Mouse (Mus musculus) cortical plate, adult 2 months (tissue): ENCODE data around the gene Fggy. TPM values are rescaled to one million over a fixed set of nuclear protein-coding genes. Genes with fewer than 3 reads are reported as not detected.

Experiments used
- H3K27ac ChIP-seq: fragments of 200-500 bp; 2 replicates; pipeline ENCODE4 v1.5.1; 2012; ENCODE audit warnings: low read length, control low read depth, inconsistent platforms; ENCODE audit not compliant: insufficient read depth
- H3K4me1 ChIP-seq: fragments of 200-500 bp; 2 replicates; pipeline ENCODE4 v1.6.1; 2011; ENCODE audit warnings: low read length; ENCODE audit not compliant: control insufficient read depth, insufficient read depth
- H3K4me3 ChIP-seq: fragments of 200-500 bp; 2 replicates; pipeline ENCODE4 v1.5.1; 2011; ENCODE audit warnings: mild to moderate bottlenecking, low read length, control low read depth; ENCODE audit not compliant: insufficient read depth
- CTCF ChIP-seq: fragments of 200-500 bp; IDR thresholded peaks from 2 replicates; pipeline ENCODE4 v1.5.1; 2011; ENCODE audit warnings: mild to moderate bottlenecking, control low read depth, low read length; ENCODE audit not compliant: insufficient read depth; ENCODE audit errors: extremely low read depth
- POLR2A ChIP-seq: fragments of 200-500 bp; IDR thresholded peaks from 2 replicates; pipeline ENCODE4 v1.6.1; 2011; ENCODE audit warnings: mild to moderate bottlenecking, low read length, control low read depth; ENCODE audit not compliant: insufficient read depth; ENCODE audit errors: extremely low read depth
- polyA plus RNA-seq: library from polyadenylated mRNA; depleted of rRNA; stranded (reverse); fragments of >200 nt; gene quantifications from 2 replicates; pipeline ENCODE4 v1.2.3, GENCODE M21; 2012

The Fggy gene
- polyA plus RNA-seq, 1 experiment = 16.5 TPM

DNA sequence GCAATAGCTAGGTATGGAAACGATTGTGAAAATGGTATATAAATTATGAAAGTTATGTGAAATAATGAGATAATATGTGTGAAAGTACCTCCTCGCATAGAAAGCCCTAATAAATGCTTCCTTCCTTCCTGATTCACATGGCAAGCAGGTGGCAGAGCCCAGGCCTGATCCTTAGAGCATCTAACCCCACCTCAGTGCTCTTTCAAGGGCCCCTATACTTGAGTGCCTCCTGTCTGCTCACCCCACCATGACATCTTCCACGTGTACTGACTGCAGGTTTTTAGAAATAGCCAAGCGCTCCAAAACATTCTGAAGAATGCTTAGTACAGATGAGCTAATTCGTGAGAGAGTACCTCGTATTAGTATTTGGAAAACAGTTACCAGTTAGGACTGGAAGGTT lies 311.0 kb downstream of the Fggy start:
- no peak overlapping the region for H3K4me3 ChIP-seq
- H3K27ac ChIP-seq = no peak overlapping the region
- H3K4me1 ChIP-seq = no peaks in the 10 kb centered on the region
- TF ChIP-seq CTCF (no peak), POLR2A (no peak)

DNA sequence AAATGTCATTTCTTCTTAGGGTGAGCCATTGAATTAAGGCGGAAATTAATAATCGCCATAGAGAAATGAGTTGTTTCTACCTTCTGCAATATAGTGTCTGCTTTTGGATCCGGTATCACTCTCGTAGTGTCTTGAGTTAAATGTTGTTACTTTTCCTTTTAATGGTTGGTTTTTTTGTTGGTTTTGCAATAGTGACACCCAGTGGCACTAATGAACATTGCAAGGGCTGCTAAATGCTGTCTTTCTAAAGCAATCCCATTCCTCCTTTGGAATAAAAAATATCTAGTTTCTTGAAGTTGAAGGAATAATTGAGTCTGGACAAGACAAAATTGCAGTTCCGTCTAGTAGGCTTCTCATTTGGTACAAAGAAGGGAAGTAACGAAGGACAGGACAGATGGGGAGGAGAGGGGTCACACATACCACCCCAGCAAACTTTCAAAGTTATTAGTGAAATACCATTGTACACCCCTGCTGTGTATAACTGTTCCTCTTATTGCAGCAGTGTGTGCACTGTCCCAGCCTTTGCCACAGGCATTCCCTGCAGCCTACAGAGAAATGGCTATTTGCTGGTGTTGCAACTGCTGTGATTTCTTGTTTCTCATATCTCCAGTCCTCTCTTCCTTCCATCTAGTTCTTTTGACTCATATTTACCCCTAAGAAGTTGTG lies 314.0 kb downstream of the Fggy start:
- H3K4me3 ChIP-seq = no peak overlapping the region
- H3K27ac ChIP-seq = no peak overlapping the region
- TF ChIP-seq CTCF (no peak), POLR2A (no peak)
- H3K4me1 ChIP-seq = no peaks in the 10 kb centered on the region

DNA sequence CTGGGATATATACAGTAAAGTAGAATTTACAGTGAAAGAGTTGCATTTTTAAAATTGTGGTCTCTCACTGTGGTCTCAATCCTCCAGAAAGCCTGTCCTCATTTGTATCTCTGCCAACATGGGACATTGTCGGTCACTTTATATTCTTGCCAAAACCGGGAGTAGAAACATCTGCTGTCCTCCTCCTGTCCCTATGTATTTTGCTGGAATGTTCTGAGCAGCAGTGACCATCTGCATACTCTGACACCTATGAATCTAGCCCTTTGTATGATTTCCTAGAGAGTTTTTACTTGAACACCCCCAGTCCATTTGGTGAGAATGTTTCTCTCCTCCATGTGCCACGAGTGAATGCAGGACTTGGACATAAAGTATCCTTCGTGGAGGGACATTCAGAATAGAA lies 318.6 kb downstream of the Fggy start:
- no peaks in the 10 kb centered on the region for H3K4me1 ChIP-seq
- H3K4me3 ChIP-seq = no peak overlapping the region
- H3K27ac ChIP-seq = no peak overlapping the region
- no peak for TF ChIP-seq CTCF
- no peak for TF ChIP-seq POLR2A

DNA sequence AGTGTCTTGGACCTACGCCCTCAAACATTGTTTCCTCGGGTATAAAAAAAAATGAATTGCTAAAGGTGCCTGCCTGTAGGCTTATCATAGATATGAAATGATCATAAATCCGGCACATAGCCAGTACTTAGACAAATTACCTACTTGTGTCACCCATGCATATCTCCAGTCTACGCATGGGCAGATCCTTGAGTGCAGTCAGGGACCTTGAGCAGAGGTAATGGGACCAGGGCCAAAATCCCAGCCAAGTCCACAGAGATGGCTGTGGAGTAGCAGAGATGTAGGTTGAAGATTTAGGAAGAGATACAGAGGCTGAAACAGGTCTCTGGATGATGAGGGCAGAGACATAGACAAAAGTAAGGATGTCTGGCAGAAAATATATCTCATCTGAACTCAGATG lies 320.1 kb downstream of the Fggy start:
- Histone ChIP-seq H3K4me3 (no peak overlapping the region), H3K27ac (no peak overlapping the region), H3K4me1 (no peaks in the 10 kb centered on the region)
- TF ChIP-seq CTCF = no peak
- no peak for TF ChIP-seq POLR2A

DNA sequence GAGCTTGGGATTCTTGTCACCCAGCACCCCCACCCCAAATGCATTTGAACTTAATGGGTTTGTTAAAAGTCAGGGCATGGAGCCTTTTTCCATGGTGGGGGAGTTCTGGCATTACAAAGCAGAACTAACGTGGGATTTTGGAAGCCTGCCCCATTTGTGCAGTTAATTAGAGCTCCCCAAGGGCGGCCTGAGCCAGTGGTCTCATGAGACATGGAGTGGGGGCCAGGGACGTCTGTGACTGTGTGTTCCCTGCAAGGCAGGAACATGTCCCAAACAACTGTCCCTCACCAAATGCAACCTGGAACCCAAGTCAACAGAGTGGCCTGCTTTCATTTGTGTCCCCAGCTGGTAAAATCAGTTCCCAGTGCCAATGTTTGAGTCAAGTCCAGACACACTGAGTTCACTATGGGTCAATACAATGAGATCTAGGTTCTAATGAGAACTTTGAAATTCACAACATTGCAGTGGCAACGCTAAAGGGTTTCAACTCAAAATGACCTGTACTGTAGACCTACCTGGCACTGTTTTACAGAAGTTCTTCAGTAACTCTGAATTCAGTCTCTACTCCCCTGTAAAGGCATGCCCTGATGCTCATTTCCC lies 324.5 kb downstream of the Fggy start:
- no peak overlapping the region for H3K27ac ChIP-seq

DNA sequence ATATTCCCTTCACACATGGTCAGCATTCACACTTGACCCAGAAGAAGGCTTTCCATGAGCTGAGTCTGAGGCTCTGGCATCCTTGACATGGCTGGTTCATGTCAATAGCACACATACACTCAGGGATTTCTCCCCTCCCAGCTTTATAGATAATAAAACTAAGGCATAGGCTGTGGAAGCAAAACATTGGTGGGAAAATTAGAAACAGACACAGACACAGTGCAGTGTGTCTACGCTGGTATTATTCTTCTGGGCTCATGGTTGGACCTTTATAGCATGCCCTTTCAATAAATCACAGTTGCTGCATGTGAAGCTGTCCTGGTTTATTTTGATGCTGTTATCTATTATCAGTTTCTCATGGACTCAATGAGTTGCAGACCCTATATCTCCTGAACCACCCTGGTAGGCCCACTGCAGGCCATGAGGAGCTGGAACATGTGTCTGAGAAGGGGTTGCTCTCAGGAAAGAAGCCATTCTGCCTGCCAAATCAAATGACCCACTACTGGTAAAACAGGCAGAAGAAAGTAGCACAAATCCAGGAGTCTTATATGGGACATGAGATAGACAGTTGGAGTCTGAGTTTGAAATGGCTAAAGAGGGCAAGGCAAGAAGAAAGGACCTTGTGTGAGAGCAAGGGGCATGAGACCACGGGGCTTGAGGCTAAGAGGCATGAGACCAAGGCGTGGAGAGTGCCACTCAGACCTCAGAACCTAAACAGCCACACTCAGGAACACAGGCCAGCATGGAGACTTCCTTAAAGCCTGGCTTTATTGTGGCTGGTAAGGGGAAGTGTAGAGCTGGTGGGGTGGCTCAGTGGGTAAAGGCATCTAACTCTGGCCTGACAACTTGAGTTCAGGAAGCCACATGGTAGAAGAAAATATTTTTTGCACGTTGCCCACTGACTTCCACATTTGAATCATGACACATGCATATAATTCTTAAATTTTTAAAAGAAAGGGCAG lies 327.2 kb downstream of the Fggy start:
- no peak overlapping the region for H3K27ac ChIP-seq
- no peak overlapping the region for H3K4me3 ChIP-seq
- TF ChIP-seq POLR2A (no peak), CTCF (no peak)
- H3K4me1 ChIP-seq = no peaks in the 10 kb centered on the region

More for the DNA sequence above, 324.5 kb downstream of the Fggy start:
- TF ChIP-seq CTCF (no peak), POLR2A (no peak)
- H3K4me1 ChIP-seq = no peaks in the 10 kb centered on the region
- no peak overlapping the region for H3K4me3 ChIP-seq

DNA sequence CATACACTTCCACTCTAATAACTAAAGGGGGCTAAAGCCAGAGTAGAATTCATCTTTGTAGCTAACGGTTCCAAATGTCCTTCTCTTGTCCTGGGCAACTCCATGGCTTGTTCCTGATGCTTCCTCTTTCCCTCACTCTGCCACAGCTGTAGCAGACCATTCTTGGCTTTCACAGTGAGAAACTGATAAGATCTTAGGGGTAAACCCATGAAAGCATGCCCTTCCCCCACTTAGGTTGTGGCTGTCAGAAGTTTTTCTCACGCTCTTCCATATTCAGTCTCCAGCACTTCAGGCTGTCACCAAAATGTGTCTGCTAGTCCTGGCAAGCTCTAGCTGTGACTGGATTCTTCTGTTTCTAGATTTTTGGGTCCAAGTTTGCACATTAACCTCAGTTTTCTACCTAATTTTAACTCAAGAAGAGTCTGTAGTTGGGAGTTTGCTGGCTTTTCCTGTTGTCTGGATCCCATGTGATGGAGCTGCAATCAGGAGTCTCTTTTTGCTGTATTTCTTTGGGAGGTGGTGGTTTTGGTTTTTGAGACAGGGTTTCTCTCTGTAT lies 338.0 kb downstream of the Fggy start:
- TF ChIP-seq CTCF (no peak), POLR2A (no peak)

DNA sequence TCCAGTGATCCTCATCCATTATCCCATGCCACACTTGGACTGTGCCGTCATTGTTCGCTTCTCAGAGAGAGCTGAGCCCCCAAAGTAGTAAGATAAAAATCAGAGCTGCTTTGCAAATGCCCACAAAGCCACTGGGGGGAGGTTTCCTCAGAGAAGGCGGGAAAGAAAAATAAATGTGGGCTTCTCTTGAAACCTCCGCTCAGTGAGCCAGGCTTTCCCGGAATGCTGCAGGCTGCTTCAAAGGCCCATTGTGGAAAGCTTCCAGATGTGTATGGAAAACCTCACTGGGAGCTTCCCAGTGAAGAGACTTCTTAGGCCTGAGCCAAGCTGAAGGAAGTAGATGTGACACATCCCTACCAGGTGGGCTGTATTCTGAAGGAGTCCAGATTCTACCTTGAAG lies 339.3 kb downstream of the Fggy start:
- no peak overlapping the region for H3K27ac ChIP-seq
- H3K4me1 ChIP-seq = peaks cover 4% of the 10 kb centered on the region
- H3K4me3 ChIP-seq = no peak overlapping the region
- TF ChIP-seq CTCF (no peak), POLR2A (no peak)

More for the DNA sequence above, 338.0 kb downstream of the Fggy start:
- Histone ChIP-seq H3K4me1 (peaks cover 4% of the 10 kb centered on the region), H3K27ac (no peak overlapping the region), H3K4me3 (no peak overlapping the region)

DNA sequence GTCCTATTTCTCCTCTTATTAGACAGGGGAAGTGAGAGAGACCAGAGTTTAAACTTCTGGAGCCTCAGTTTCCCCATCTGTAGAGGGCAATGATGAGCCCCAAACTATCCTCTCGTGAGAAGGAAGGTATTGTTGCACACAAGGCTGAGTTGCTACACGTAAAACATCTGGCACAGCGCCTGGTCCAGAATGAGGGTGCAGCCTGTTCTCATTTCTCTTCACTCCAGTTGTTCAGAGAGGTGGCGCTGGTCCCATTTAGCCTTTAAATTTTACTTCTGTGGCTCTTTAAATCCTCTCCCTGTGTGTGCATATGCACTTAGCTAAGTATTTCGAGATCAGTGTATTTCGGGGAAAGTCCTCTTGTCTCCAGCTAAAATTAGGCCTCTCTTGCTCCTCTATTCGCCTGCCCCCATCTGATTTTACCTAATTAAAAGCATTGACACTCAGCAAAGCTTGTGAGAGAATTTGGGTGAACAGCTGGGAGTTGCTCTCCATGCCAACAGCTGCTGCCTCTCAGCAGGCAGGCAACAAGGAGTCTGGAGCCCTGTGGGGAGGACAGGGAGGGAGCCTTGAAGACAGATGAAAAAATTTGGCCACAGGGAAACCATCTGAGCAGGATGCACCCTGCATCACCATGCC lies 340.0 kb downstream of the Fggy start:
- Histone ChIP-seq H3K27ac (no peak overlapping the region), H3K4me3 (no peak overlapping the region), H3K4me1 (peaks cover 4% of the 10 kb centered on the region)
- no peak for TF ChIP-seq POLR2A
- TF ChIP-seq CTCF = no peak
